Mouse (Mus musculus) spleen, postnatal 36 days (tissue): ENCODE data around the gene Sin3a.
A peak's percentile ranks its signal among the peaks of the same experiment; 100 is the strongest.

Source experiments
- DNase-seq, 2 experiments: peaks; one replicate each; pipeline ENCODE4 v3.0.0; 2022; ENCODE audit warnings: low spot score in 2 of 2, mixed read lengths in 1 of 2

The Sin3a gene

DNA sequence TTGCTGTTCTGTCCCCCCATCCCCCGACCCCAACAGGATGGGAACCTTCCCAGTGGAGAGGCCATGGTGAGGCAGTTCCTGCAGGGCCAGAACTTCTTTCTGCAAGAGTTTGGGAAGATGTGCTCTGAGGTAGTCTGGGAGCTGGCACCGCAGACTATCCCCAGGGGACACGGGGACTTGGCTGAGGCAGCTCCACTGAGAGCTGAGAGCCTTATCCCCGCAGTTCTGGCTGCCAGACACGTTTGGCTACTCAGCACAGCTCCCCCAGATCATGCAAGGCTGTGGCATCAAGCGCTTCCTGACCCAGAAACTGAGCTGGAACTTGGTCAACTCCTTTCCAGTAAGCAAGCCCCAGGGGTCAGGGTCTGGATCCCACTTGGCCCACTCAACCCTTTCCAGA, 65.4 kb downstream of the Sin3a start:
- no peak for DNase-seq

DNA sequence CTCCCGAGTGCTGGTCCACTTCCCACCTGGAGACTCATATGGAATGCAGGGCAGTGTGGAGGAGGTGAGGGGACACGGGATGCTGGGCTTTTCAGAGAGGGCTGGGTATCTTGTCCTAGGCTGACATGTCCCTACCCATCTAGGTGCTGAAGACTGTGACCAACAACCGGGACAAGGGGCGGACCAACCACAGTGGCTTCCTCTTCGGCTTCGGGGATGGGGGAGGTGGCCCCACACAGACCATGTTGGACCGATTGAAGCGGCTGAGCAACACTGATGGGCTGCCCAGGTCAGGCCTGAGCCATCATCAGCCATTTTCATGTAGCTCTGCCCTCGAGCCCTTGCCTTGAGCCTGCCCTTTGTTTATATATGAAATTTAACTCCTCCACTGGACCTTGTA, 65.9 kb downstream of the Sin3a start:
- no peak for DNase-seq

DNA sequence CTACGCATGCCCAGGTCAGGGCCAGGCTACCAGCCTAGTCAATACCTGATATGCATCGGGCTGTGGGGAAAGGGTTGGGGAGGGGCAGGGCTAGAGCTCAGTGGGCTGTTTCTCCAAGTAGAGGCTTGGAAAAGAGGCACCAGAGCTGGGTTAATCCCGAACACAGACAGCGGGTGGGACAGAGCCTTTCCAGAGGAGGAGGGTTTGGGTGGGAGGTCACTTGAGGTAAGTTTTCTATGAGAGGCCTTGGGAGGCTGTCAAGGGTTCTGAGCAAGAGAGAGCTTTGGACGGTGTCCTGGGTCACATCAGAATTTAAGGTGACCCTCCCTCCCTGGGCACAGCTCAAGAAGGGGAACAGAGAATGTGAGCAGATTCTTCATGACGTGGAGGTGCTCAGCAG, 66.7 kb downstream of the Sin3a start:
- no peak for DNase-seq

DNA sequence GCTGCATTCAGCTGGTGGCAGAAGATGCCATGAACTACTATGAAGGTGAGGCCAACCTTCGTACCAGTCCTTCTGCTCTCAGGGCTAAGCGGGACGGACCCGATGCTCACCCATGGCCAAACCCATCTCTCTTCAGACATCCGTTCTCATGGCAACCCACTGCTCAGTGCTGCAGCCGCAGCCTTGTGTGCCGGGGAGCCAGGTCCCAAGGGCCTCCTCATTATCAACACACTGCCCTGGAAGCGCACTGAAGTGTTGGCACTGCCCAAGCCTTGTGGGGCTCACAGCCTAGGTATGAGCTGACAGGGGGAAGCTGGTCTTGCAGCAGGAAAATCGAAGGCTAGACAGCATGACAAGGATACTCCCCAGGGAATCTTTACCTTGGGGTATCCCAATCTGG, 67.3 kb downstream of the Sin3a start:
- no peak for DNase-seq

DNA sequence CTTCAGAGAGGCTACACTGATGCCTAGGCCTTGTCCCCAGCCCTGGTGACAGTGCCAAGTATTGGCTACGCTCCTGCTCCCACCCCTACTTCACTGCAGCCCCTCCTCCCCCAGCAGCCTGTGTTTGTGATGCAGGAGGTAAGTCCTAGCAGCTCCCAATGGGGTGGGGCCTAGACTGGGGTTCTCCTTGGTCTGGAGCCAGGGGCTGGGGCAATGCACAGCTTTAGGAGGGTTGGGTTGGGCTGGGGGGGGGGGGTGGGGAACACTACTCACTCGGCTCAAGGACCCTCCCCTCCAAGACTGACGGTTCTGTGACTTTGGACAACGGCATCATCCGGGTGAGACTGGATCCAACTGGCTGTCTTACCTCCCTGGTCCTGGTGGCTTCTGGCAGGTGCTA, 67.7 kb downstream of the Sin3a start:
- no peak for DNase-seq

DNA sequence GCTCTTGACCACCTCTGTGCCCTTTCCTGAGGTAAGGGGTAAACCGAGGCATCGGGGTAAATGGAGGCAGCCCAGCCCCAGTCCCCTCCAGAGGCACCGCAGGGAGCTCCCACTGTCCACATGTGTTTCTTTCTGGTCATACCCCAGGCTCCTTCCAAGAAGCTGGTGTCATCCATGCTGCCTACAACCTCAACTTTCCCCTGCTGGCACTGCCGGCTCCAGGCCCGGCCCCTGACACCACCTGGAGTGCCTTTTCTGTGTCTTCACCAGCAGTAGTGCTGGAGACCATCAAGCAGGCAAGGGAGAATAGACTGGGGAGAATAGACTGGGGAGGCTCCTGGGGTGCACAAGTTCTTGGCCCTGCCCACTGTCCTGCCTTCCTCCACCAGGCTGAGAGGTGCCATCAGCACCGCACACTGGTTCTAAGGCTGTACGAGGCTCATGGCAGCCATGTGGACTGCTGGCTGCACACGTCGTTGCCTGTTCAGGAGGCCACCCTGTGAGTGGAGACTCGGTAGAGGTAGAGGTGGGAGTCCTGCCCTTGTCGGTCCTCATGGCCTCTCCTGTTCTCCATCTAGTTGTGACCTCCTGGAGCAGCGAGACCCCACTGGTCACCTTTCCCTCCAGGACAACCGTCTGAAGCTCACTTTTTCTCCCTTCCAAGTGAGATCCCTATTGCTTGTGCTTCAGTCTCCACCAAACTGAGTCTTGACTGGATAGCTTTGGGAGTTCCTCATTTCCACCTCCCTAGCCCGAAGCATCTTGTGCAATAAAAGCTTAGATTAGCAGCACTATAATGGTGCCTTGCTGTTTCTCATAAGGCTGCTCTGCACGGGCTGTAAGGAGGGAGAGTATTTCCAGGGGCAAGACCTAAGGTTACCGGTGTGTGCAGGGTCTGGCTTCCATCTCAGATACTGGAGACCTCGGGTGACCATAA, 69.8 kb downstream of the Sin3a start:
- no peak for DNase-seq

DNA sequence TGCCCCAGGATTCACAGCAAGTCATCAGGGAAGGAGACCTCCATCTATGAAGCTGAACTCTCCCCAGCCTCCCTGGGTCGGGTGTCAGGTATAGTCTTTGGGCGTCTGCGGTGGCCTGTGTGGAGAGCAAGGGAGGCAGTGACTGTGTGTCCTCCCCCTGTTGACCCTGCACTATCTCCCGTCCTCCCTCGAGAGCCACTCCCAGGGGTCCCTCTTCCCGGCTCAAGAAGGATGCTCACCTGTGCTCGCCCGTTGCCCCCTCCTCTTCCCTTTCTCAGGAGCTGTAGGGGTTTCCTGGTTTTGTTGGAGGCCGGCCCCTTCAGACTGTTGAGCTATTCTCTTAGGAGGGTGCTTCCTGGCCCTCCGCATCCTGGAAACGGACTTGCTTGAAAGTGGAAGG, 71.4 kb downstream of the Sin3a start:
- no peak for DNase-seq

DNA sequence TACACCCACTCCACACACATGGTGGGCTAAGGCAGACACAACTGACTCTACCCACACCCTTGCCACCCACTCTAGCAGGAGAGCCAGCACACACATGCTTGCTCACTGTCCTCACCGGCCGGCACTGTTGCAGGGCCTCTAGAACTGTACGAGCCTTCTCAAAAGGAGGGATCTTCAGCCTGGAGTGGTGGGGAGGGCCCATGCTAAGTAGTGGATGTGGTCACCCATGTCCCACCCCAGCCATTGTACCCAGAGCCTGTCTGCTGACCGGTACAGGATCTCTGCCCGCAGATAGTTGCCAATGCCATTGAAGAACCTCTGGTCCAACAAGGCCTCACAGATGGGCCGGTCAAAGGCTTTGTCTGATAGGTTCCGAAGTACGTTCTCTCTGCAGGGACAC, 73.0 kb downstream of the Sin3a start:
- no peak for DNase-seq

DNA sequence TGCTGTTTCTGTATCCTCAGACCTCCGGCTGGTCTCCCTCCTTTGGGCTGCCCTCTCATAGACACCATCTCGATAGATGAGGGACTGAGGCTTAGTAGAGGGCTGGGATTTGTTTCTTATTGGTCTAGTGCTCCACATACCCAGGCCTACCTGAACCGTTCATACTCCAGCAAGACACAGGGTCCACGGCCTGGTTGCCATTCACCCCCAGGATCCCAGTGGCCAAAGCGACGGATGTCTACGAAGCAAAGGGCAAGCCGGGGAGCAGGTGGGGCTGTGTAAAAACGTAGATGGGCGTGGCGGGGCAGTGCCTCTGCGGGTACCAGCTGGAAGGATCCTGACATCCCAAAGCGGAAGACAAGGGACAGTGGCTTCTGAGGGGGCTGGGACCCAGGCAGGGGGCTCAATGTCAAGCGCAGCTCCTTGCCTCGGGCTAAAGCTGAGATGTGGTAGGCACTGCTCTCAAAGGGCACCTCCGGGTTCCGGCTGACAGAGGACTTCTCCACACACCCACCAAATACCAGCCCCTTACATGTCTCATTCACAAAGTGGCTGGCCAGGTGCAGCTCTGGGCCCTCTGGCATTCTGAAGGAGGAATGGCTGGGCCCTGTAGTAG, 74.7 kb downstream of the Sin3a start:
- no peak for DNase-seq

DNA sequence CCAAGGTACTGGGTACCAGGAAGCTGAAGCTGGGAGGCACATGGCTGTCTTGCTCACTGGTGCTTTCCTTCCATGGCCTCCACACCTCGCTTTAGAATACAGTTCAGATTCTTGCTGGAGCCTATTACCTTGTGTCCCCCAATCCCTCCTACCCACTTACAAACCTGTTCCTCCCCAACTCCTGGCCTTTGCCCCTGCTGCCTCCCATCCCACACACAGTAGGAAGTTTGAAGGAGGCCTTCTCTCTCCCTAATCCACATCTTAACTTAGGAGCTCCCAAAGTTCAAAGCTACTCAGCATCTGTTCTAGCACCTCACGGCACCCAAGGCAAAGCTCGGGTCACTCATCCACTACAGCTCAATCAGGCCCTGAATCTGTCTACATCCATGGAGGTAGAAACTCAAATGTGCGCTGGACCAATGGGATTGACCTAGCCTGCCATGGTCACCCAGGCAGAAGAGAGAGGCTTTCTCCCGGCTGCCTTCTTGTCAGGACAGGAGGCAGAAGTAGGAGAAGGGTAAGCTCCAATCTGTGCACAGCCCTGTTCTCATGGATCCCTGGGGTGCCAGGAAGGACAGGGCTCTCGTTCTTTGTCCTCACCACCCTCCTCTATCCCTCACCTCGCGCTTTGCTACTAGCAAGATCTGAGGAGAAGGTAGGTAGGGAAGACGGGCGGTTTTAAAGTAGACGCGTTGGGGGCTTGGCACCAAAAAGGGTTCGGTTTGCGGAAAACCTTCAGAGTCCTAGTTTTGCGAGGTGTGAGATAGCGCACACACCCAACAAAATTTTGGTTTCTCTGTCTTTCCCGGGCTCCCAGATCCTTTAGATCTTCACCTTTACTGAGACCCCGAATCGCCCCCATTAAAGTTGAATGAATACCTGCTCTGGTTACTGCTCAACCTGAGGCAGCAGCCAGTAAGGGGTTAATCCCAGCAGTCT, 75.6 kb downstream of the Sin3a start:
- DNase-seq = no peak

DNA sequence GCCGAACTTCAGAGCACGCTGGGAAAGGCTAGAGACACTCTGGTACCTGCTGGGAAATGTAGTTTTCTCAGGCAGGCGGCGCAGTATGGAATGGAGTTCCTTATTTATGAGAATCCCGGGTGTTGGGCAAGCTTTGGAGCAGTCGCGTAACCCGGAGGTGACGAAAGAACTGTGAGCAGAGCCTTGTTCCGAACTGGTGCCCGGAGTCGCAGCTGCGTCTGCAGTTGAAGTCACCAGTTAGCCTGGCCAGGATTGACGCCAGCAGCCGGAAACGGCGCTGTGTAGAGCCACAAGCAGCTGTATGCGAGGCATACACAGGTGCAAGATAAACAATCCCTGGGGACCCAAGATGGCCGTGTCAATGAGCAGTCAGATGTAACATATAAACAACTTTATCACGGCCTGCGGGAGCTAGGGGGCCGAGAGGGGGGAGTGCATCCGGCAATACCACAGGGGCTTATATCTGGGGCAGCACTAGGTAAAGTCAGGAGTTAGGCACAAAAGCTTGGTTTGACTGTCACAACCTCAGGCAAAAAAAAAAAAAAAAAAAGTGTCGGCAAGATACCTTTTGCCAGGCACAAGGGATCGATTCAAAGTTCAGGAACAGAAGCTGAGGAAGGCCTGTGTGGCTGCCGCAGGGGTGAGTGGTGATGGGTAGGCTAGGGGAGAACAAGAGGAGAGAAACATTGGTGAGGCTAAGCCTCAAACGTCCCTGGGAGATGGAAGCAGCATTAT, 76.5 kb downstream of the Sin3a start, which contains the start of gene Neil1:
Gene Neil1 (minus strand): TSS at position 162 of the 735 bp plus-strand sequence.
- DNase-seq = peak; percentile 79 to 83

DNA sequence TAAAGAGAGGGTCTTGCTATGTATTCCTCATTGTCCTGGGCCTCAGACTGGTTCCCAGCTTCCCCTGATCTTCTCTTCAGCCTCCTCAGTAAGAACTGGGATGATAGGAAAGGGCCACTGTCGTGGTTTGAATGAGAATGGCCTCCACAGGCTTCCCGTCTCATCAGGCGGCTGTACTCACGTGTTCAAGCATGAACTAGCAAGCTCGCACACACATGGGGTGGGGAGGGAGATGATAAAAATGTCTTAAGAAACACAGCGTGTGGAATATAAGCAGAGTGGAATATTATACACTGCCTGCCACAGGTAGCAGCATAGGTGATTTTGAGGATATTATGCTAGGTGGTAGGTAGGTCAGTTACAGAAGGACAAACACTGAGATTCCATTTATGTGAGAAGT, 77.2 kb downstream of the Sin3a start:
- no peak for DNase-seq

DNA sequence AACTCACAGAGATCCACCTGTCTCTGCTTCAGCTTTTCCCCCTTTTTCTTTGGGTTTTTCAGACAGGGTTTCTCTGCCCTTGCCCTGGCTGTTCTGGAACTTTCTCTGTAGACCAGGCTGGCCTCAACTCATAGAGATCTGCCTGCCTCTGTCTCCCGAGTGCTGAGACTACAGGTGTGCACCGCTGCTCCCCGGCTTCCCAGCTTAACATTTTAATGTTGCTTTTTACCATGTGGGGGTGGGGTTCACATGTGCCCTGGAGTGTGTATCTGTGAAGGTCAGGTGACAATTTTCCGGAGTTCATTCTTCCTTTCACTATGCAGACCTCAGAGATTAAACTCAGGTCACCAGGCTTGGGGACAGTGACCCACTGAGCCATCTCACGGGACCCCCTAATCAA, 78.4 kb downstream of the Sin3a start:
- no peak for DNase-seq

DNA sequence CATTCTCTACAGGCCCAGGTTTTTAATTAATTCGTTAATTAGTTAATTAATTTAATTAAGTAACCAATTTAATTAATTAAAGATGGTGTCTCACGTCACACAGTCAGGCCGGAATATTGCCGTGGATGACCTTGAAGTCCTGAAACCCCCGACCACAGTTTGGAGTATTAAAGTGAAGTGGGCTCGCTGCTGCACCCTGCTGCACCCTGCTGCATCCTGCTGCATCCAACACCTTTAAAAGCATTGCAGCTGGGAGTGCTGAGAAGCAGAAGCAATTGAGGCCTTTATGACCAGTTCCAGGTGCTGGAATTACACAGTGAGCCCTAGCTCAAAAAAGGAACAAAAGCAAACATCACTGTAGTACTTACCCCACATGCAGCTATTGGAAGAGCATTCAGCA, 80.5 kb downstream of the Sin3a start:
- DNase-seq = no peak

DNA sequence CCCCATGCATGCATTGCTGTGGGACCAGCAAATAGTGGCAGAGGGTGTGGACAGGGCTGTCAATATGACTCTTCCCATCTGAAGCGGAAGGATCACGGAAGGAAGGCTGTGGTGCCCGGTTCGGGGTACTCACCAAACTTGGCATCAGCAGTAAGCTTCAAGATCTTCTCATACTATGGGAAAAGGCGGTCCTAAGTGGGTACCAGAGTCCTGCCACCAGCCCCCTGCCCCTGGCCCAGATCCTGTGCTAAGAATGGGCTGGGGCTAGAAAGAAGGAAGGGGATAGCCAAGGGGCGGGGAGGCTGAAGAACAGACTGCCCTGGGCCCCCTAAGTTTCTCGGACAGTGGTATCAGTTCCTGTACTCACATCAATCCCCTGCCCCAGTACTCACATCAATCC, 84.5 kb downstream of the Sin3a start:
- no peak for DNase-seq

DNA sequence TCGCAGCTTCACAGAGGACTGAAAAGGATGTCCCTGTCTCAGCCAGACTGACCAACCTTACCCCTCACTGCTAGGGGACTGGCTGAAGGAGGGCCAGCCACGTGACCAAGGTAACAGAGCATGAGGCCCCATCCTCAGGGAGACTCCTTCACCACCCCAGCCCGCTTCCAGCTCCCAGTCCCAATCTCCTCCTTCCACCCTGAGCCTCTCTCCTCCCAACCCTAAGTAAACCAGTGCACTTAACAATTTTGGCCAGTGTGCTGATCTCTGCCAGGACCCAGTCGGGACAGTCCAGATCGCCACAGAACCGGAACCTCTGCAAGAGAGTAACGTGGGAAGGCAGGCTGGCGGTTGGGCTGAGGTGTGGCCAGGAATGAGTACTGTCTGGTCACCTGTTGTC, 85.0 kb downstream of the Sin3a start:
- no peak for DNase-seq

DNA sequence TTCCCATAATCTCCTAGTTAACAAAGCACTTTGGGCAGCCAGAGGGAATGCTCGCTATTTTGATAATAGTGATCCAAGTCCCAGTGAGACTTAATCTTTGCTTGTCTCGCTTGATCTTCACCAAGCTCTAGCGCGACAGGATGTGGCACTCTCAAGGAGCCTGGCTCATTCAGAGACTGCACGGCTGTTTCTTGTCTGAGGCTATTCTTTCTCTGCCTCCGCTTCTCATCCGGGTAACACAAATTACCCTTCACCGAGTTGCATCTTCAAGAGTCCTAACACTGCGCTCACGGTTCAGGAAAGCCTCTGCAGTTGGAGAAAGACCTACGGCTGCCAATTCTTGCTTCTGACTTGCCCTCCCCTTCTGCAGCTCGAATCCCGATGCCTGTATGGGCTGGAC, 85.7 kb downstream of the Sin3a start:
- no peak for DNase-seq

DNA sequence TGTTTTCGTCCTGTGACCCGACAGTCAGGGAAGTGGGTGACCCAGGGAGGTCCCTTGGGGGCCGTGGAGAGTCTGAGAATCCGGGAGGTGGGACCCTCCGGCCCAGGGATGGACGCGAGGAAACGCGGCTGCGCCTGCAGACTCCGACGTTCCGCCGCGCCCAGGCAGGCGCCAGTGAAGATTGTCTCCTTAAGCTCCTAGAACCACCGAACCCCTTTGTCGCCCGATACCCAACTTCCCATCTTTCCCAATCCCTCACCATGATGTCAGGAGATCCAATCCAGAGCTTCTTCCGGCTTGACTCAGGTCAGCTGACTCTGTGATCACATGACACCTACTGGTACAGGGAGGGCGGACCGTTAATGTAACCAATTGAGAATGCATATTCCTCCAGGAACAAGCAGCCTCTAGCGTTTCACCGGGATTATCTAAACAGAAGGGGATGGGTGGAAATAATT, 86.2 kb downstream of the Sin3a start, which contains the start of gene Commd4:
Gene Commd4 (minus strand): TSS at position 319 of the 458 bp plus-strand sequence.
- peak; percentile 81 to 86 for DNase-seq

DNA sequence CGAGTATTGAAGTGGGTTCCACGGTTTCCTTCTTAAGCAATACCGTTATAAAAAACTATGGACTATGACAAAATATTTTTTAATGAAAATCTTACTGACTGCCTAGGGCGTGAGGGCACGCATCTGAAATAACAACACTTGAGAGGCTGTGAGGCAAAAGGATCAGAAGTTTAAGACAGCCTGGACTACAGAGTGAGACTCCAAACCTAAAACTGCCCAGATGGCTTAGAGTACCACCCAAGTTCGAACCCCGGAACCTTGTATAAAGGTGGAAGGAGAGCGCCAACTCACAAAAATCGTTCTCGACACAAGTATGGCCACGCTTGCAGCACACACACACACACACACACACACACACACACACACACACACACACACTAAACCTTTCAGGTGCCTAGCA, 86.7 kb downstream of the Sin3a start:
- DNase-seq = no peak

DNA sequence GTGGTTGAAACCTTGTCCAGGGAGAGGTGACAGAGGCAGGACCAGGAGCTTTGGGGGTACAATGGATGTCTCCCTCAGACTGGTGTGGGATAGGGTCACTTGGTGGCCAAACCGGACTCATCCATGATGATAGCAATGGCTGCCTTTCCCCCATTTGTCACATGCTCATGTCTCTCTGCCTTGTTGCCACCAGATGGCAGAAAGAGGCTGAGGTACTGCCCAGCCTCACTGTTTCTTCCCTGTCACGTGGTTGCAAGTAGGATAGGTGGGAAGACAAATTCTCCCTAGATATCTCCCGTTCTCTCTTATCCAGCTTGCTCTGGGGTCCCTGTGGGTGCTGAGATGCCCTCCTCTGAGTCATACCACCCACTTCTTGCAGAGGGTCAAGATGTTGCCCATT, 90.7 kb downstream of the Sin3a start:
- DNase-seq = no peak

DNA sequence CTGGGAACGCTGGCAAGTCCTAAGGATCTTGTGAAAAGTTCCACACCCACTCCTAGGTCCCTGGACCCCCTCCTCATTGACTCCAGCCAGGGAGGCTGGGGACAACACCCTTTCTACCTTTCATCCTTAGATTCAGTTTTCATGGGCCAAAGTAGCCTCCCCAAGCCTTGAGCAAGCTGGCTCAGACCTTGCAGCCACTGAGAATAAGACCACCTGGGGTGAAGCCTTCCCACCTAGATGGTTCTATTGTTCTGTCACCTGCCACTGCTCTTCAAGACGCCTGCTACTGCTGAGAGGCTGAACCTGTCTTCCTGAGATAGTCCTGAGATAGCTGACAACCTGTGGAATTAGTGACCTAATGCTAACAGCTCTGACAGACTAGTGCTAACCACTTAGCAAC, 91.3 kb downstream of the Sin3a start:
- no peak for DNase-seq
